Mouse (Mus musculus): Measurements from ENCODE around the gene Sdad1.

DNA sequence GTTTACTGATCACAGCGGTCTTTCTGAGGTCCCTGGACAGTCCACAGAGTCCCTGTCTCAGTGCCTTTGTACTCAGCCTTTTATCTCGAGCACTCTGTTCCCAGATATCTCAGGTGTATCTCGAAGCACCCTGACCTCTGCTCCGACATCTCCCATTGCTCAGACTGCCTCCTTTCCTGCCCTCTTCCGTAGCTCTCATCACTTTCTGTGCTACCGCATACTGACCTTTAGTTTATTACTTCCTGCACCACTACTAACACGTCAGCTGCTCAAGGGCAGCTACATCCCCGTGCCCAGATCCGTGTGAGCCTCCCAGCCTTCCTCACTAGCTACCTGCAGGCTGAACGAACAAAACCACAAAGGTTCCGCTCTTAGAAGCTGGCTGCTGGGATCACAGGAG is 61.7 kb downstream of the Sdad1 start:
- TF ChIP-seq CTCF (IDR thresholded peaks at IDR 0.05; ENCODE audit: borderline replicate concordance, insufficient read depth, low read depth, low read length) (no peak), POLR2A (IDR thresholded peaks at IDR 0.05; ENCODE audit: borderline replicate concordance, insufficient read depth, low read length) (no peak)

Data from cerebellum, adult 2 months (tissue).